Mouse (Mus musculus) liver (tissue): ENCODE data around the gene Khnyn.

Source experiments
- DNase-seq: peaks from one replicate; pipeline ENCODE4 v3.0.0-alpha.2; 2020; ENCODE audit warnings: mixed read lengths

Gene Khnyn

DNA sequence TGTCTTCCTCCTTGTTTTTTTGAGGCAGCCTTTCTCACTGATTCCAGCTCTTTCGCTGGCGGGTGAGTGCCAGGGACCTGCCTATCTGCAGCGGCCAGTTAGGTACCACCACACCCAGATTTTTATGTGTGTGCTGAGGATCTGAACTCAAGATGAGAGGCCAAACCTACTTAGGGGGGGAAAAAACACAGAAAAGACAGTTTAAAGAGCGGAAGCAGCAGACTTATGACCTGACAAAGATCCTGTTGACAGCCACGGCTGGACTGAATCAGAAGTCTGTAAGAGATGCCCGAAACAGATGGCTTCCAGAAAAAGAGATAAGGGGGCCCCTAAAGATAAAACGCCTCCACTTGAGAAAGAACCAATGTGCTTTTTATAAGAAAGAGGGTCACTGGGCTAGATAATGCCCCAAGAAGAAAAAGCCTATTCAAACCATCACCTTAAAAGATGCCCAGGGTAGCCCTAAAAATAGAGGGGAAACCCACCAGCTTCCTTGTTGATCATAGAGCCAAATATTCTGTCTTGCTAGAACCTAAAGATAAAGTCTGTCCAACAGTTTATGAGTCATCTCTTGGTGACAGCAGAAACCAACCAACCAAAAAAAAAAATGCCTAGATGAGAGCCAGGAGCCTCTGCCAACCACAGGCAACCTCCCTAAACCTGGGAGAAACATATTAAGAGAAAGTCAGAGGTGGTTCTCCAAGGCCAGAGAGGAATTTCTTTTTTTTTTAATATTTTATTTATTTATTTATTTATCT, 37.9 kb downstream of the Khnyn start:
- peak; percentile 69 for DNase-seq

- DNase-seq, result no peak
Measured at GRCm38 (mm10) chr14:55926847-55927246, 42.1 kb downstream of the Khnyn start.

- DNase-seq, result no peak
Measured at GRCm38 (mm10) chr14:55929263-55929997, 44.7 kb downstream of the Khnyn start.

- no peak for DNase-seq
Measured at GRCm38 (mm10) chr14:55933586-55933985, 48.8 kb downstream of the Khnyn start.

DNA sequence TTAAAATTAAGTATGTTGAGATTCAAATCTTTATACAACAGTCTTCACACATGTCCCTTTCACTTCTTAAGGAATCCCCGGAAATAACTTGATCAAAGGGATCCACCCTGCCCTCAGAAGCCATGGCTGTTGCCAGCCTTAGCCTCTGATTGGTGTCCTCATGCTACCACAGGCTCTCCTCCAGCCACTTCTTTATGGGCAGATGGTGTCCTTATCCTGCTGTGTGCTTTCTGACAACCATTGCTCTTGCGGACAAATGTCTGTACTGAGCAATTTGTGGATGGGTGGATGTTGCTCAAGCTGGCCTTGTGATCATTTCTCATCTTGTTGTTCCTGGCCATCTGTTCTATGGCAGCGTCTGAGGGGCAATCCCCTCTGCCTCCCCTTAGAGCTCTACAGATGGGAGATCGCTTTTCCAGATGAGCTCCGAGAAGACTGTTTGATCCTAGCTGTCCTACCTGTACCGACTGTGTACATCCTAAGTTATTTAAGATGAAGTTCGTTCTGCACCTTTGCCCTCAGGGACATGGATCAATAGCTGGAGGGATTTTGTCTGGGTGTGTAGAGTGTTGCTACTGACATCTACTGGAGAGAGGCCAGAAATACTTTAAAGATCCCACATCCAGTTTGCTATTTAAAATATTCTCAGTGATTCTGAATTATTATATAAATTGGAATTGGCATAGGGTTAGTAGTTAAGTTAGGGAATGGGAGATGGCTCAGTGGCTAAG, 55.5 kb downstream of the Khnyn start:
- no peak for DNase-seq

GRCm38 (mm10) chr14:55943601-55944000, 58.9 kb downstream of the Khnyn start:
- no peak for DNase-seq

- DNase-seq, result no peak
Measured at GRCm38 (mm10) chr14:55944575-55944974, 59.8 kb downstream of the Khnyn start, which contains the start of gene Cma1. TSS of gene Cma1 (minus strand) at chr14:55944675.

DNA sequence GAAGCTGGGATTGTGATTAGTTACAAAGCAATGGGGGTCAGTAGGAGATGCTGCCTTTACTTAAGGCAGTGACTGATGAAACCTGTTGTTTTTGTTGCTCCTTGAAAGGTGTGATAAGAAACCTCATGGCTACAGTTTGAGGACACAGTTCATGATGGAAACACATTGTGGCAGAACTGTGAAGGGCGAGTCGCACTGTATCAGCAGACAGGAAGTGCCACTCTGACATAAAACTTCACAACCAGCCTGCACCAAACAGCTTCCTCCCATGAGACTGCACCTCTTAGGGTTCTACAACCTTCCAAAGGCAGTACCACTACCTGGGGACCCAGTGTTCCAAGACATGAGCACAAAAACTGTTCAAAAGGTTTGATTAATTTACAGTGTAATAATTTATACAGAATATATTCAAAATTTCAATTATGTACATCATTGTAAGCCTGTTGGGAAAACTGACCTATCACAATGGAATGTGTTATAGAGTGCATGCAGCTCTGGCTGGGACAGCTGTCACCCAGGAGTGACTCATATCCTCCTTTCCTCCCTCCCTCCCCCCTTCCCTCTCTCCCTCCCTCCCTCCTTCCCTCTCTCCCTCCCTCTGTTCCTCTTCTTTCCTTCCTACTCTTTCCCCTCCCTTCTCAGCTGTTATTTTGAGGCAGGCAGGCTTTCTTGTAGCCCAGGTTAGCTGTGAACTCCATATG, 61.7 kb downstream of the Khnyn start:
- no peak for DNase-seq
